Mouse (Mus musculus) T-helper 17 cell (primary cell): Measurements from ENCODE around the gene Pacrg.

Source experiments
- in situ Hi-C, 2 experiments: fragments of 300-600 bp; cut with MboI, MseI; formaldehyde crosslinking; loops; 1 replicate in 1 of 2; 2 replicates in 1 of 2; pipeline ENCODE4 v1.15.1; 2025; ENCODE audit warnings: high pct_unique_total_duplicates in 2 of 2

The Pacrg gene

DNA sequence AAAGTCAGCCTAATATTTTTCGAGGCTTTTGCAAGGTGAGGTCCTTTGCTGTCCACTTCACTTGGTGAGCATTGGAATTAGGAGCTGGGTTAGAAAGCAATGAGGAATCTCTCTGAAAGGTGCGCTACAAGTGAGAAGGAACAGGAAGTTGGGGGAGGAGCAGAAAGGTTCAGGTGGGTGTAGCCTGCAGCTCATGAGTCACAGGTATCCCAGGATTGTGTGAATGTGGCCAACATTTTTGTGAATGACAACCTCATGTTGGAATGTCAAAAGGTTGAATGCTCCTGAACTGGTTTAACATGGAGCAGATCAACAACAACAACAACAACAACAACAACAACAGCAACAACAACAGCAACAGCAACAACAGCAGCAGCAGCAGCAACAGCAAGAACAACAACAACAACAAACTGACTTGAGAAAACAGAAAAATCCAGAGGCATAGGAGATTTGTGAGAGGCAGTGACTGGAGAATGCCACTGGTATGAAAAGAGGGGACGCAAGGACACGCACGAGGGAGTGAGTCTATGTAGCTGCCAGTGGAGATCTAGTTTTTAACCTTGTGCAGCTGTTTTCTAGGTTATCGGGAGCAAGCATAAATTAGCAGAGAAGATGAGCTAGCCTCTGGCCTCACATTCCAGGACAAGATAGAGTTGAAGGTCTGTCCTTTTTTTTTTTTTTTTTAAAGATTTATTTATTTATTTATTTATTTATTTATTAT is 341.0 kb downstream of the Pacrg start:
- in situ Hi-C loops = no loop called here

DNA sequence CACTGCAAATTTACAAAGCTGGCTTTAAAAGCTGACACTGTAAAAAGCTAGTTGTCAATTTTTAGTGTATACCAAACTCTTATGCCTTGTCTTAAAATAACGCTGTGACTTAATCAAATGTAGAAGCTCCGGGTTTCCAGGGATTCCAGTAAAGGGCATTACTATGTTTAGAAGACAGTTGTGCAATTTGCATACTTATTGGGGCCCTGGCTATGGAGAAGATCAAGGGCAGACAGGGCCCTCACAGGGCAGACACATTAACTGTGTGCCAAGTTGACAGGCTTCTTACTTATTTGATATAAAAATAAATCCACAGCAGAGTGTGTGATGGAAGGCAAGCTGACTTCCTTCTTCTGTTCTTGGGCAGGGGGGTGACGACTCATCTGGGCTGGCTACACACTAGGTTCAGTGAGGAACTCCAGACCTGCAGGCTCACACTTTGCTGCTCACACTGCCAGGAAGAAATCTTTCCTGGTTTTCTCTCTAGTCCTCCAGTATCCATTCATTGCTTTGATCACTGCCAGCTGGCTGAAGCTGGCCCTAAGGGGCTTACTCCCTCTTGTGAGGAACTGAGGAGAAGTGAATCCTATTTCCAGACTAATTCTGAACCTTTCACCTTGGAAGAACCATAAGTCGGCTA is 342.2 kb downstream of the Pacrg start:
- in situ Hi-C loops = no loop called here

DNA sequence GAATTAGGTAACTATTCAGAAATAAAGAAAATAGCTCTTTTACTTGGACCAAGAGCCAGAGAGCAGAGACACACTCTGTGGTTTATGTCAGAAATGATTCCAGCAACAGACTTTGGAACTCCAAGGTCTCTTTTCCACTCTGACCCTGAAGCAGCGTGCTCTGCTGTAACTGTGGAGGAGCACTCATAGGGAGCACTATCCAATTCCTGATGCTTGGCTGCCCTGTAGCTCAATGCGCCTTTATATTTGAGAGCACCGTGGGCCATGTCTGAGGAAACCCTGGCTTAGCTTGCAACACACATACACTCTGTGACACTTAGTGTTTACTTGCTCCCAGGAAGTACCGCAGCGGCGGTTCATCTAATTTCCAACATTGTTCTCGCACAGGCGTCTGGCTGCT is 344.0 kb downstream of the Pacrg start:
- in situ Hi-C loops = no loop called here

DNA sequence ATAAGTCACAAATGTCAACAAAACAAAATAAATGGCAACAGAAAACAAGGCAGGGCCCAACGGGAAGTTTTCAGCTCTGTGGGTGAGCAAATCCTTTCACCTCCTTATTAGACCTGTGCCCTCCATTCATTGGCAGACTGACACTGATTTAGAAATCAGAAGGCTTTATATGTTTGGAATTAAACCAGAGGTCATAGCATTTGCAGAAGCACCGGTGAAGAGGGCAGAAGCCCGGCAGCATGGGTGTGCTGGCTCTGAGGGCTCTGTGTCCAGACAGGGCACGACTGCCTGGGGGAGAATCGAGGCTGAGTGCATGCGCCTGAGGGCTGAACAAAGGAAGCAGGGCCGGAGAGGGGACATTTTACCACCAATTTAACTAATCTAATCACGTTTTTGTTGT is 344.5 kb downstream of the Pacrg start:
- in situ Hi-C loops = no loop called here

DNA sequence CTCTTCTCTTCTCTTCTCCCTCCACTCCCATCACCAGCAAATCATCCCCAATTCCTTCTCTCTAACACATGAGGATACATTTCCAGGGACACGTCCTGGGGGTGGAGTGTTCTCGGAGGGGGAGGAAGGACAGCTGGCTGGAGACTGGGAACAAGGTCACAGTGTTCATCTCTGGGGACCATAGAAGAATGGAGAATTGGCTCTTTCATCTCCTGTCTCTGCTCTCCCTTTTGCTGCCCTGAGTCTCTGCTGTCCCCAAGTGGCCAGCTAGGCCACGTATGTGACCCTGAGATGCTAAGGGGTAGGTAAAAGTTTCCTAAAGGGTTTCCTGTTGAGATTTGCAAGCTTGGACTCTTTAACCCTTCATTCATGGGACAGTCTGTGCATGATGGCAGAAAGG is 347.0 kb downstream of the Pacrg start:
- in situ Hi-C loops = no loop called here

DNA sequence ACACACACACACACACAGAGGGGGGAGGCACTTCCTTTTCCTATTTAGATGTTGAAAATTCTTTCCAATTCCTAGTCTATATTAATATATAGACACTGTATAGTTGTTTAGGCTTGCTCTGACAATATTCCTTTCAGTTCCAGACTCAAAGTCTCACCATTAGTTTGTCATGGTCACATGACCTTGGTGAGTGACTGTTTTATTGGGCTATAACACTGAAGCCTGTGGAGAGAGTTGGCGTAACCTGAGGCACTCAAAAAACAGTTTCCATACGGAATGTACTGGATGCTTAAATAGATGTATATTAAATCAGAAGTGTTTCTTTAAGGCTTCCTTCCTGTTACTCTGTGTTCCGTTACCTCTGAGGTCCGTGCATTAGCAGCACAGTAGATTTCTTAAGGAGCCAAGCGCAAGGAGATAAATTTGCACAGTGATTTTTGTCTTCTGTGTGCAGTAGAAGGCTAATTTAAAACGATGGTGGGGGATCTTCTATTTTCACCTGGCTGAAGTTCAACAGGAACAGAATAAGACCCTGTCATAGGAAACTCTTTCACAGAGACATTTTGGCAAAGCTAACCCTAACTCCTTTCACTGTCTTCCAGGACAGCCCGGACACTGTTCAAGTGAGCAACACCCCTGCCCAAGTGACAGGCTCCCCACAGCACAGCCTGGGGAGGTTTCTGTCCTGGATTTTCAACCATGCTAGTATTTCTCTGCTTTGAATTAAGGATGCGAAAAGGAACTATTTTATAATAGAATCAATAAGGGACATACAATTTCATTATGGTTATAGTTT is 349.5 kb downstream of the Pacrg start:
- in situ Hi-C loops = no loop called here

DNA sequence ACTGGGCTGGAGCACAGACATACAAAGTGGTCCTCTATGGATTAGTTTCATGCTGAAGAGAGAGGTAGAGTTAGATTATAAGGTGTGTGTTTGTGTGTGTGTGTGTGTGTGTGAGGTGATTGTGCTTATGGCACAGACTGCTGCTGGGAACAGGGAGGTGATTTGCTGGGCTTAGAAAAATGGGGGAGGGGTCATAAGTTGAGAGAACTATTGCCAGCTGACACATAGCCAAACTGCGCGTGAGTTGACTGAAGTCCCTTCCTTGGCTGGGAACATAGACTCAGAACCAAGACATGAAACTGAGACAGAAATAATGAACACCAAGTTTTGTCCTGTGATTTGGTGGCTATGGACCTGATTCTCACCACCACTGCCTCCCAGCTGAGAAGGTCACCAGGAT is 351.2 kb downstream of the Pacrg start:
- in situ Hi-C loops = no loop called here

DNA sequence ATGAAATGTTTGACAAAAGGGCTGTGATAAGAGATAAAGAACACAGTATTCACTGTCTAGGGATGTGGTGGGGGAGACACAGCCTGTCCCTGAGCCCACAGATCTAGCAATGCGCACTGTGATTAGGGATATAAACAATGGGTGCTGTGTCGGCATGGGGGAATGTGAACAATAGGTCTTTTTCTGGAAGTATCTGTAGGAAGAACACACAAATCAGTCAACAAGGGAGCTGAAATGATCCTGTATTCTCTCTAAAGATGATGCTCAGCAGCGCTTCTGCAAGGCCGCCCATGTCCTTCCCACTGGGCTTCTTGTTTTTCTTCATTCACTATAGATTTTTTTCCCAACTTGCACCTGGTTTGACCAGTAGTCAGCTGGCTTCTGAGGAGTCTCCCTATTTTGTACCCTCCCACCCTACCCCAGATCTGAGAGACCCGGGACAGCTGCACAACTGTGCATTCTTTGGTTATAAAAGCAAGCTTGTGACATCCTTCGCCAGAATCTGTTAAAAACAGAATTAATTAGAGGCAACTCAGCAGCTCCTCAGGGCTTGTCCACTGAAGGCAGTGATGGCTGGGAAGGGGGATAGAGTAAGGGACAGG is 356.1 kb downstream of the Pacrg start:
- in situ Hi-C loops = no loop called here

DNA sequence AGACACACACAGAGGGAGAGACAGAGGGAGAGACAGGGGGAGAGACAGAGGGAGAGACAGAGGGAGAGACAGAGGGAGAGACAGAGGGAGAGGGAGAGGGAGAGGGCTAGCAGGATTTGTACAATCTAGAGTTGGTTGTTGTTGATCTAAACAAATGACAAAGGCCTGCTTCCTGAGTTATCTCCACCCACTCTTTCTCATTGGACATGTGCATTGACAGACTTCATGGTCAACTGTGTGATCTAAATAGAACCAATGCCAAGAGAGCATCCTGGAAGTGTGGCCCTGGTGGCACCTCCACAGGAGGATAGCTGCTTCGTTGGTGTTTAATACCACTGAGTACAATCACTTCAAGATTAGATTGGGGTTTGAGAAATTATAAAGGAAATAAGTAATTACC is 359.0 kb downstream of the Pacrg start:
- in situ Hi-C loops = no loop called here

DNA sequence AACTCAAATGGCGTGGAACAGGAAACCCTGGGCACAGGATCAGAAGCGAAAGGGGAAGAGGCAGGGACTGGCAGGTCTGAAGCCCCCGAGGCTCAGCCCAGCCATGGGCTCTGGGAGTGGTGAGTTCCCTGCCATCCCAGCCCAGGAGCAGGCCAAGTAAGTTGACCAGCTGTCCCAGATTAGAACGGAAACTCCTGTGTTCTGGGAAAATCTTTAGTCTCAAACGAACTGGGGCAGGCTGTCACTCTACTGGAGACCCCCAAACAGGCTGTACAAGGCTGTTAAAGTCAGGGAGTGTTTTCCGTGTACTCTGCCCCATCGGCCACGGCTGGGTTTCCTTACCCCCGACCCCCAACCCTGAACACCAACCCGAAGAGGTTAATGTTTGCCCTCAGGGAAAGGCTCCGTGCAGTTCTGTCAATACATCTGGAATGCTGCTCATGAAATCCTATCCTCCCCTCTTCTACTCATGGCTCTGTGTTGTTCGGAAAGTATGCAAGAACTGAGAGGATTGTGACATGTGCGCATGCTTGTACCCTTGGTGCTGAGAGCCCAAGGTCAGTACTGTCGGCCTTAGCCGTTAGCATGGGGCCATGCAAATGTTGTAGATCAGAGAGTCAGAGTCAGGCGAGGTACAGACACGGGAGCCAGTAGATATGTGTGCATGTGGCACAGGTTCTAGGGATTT is 360.9 kb downstream of the Pacrg start:
- in situ Hi-C loops = no loop called here

DNA sequence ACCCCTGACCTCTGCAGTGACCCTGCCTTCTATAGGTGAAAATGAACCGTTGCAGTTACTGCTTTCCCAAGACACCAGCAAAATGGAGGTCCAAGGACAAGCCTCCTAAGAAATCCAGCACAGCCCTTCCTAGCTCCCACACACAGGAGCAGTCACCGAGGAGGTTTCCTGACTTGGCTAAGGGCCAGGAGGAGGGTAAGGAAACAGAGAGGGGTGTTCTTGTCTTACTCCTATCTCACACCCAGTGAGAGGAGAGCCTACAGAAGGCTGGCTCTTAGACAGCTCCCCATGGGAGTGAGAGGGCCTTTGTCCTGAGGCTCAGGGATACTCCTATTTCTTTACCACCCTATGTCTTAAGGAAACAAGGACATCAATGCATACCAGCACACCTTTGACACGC is 361.7 kb downstream of the Pacrg start:
- in situ Hi-C loops = no loop called here

DNA sequence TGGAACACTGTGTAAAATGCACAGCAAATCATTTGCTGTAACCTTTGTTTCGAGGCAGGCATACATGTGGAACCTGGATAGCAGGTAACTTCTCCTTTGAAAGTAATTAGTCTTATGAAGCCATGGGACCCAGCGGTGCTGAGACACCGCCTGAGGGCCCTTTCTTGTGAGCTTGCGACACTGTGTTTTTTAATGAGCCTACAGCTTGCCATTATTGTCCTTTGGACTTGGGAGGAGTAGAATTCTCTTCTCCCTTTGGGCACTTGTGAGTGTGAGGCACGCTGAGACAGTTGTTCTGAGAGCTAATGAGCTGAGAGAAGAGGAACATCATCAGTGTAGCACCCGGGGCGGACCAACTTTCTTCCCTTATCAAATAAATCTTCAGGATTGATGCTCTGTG is 363.3 kb downstream of the Pacrg start:
- in situ Hi-C loops = no loop called here

DNA sequence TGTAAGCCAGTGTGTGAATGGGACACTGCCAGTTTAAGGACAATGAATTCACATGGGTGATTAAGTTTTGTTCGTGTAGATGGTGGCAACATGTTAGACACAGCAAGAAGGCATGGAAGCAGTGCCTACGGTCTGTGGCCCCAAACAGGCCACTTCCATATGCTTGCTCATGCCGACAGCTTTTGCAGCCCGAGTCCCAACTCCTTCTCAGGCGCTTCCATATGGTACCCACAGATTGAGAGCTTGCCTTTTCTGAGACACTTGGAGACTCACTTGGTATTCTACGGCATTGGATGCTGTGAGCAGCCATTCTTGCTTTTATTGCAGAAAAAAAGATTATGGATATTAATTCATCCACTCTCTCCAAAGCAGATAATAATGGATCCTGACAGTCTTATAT is 365.1 kb downstream of the Pacrg start:
- in situ Hi-C loops = no loop called here

DNA sequence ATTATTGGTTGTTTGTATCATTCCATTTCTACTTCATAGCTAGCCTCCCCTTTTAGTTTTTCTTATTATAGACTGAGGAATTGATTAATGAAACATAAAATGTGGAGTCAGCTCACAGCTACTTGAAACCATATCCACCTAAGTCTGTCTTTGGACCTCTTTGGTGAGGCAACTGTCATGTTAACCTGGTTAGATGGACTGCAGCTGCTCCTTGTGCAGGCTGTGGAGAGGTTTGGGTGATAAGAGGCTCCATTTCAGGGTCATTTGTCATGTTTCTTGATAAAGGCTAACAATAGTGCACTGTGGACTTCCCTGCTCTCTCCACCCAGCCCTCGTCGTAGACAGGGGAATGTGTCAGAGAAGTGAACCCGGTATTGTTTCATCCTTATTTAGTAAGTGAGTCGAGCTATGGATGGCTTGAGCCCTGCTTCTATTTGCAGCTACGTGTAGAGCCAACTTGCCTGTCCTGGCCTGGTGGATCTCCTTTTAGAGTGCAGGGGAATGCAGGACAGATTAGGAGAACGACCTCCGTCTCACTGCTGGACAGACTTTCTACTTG is 366.2 kb downstream of the Pacrg start:
- in situ Hi-C loops = no loop called here

DNA sequence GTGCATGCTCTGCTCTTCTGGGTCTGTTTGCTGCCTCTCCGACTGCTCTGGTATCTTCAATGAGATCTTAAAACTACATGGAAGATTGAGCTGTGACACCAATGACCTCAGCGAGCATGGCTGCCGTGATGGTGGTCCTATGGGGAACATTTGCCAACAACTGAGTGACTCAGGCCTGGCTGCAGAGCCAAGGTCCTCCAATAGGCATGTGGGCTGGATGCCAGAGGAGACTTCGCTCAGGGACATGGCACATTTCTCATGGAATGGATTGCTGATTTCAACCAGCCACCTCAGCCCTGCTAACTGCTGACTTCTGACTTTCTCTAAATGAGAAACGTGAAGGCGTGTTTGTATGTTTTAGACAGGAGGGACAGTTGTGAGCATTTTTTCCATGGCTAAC is 366.9 kb downstream of the Pacrg start:
- in situ Hi-C loops = no loop called here

DNA sequence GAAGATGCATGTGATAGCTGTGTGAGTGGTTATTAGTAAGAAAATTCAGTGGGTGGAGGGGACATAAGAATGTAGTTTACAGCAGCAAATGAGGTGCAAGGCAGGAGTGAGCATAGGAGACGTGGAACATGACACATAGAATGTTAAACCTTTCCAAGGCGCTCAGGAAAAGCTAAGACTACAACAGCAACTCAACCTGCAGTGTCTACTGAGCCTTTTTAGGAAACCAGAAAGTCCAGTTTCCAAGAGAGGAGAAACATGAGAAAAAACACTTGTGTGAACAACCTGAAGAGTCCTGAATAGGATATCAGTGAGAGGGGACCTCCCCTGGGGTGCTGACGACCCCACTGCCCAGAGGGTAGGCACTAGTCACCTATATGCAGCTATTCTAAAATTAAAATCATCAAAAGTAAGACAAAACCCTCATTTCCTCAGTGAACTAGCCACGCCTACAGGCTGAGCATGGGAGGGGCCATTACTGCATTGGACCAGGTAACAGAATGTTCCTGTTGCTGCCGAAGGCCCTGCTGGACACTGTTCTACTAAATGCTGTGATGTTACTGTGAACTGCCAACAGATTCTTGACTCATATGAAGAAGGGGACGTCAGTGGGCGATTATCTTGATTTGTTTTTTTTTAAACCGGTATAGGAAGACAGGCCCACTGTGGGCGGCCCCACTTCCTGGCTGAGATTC is 370.1 kb downstream of the Pacrg start:
- in situ Hi-C loops = no loop called here

DNA sequence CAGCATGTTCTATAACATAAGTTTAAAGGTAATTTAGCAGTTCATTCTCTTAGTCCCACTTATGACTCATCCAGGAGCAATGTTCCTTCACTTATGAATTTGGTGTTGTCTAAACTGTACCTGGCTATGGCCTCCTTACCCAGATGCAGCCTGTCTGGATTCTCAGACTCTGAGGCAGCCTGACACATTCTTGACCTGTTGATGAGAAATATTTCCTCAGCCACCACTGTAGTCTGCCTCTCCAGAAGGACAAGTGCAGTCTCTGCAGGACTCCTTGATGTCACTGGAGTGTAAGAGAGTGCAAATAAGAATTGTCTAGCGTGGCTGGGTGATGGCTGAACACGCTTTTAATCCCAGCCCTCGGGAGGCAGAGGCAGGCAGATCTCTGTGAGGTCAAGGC is 373.0 kb downstream of the Pacrg start:
- in situ Hi-C loops = no loop called here

DNA sequence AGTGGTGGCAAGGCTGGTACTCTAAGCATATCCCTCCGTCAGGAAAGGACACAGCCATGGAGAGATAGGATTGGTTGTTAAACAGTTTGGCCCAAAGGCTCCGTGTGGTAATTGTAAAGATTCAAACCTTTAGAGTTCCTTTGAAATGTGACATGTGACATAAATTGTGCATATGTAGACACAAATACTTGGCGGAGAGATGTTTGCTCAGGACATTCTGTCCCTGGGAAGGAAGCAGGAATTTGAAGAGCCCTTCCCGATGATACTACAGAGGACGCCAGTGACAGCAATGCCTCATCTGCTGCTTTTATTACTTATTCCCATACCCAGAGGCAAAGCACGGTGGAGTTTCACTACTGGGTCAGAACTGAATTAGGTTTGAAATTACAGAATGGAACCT is 374.6 kb downstream of the Pacrg start:
- in situ Hi-C loops = no loop called here

DNA sequence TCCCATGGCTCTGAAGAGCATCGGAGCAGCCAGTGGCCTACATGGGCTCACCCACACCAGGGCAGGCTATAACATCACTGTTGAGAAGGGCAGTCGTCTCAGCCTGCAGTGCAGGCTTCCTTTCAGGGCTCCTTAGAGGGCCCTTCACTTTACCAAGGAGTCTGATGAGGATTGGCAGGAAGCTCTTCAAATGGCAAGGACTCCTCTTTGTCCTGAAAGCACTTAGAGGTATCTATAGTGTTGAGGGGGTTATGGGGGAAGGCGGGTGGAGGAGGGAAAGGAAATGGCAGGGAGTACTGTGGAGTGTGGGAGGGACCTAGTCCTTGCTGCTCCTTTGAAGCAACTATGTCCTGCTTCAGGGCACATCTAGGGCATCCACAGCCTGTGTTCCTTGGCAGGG is 375.4 kb downstream of the Pacrg start:
- in situ Hi-C loops = no loop called here

DNA sequence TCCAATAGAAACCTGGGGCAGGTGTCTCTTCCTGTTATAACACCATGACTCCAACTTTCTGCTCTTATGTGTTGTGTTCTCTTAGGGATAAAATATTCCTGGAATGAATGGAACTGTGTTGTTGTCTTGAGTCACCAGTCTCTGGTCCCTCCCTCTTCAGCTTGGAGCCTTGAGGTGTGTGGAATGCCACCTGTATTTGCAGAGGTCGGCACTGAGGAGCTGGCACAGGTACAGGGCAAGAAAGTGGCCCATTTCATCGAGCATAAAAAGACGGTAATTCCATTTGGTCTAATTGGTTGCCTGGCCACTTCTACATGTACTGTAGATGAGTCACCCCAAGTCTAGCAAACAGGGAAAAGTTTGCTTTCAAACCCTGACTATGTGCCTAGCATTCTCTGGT is 376.5 kb downstream of the Pacrg start:
- in situ Hi-C loops = no loop called here

DNA sequence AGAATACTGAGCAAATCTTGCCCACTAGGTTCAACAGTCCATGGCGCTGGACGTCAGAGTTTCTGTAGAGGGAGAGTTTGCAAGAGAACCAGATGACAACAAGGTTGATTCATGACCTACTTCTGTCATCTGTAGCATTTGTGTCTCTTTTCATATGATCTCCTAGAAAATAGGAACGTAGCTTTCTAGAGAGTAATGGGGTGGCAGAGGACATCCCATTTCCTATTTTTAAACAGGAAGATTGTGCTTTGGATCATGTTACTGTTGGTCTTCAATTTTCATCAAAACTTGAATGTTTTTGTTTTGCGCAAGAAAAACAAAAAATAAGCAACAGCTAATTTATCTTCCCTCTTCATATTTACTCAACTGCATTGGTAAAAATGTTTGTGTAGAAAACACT is 379.2 kb downstream of the Pacrg start:
- in situ Hi-C loops = no loop called here
